Mouse (Mus musculus) forebrain, embryonic 11.5 days (tissue): ENCODE measurements around the gene Timm22. TPM values are rescaled to one million over a fixed set of nuclear protein-coding genes. Genes with fewer than 3 reads are reported as not detected.

Source experiments
- ATAC-seq: fragments of 200-750 bp; cut with Nextera tagmentation; replicated peaks from 2 replicates; pipeline ENCODE4 v1.8.0; 2017; ENCODE audit warnings: moderate TSS enrichment; ENCODE audit not compliant: low FRiP score
- DNase-seq: peaks from one replicate; pipeline ENCODE4 v3.0.0-alpha.2; 2017; ENCODE audit warnings: low spot score
- H3K27ac ChIP-seq: fragments of 300-500 bp; sonication (generic); 2 replicates; pipeline ENCODE4 v1.5.1; 2014; ENCODE audit warnings: low read depth, low read length
- H3K27me3 ChIP-seq: fragments of 300-500 bp; sonication (generic); 2 replicates; pipeline ENCODE4 v1.6.1; 2014; ENCODE audit warnings: mild to moderate bottlenecking, low read length, mixed read lengths; ENCODE audit not compliant: control insufficient read depth, insufficient read depth
- H3K36me3 ChIP-seq: fragments of 300-500 bp; sonication (generic); 2 replicates; pipeline ENCODE4 v1.6.1; 2014; ENCODE audit warnings: mild to moderate bottlenecking, low read length, moderate library complexity, mixed read lengths; ENCODE audit not compliant: control insufficient read depth, insufficient read depth
- H3K4me1 ChIP-seq: fragments of 300-500 bp; sonication (generic); replicated peaks from 2 replicates; pipeline ENCODE4 v1.6.1; 2014; ENCODE audit warnings: low read length, mixed read lengths; ENCODE audit not compliant: control insufficient read depth, insufficient read depth
- H3K4me2 ChIP-seq: fragments of 300-500 bp; sonication (generic); 2 replicates; pipeline ENCODE4 v1.6.1; 2014; ENCODE audit warnings: low read depth, mild to moderate bottlenecking, low read length, moderate library complexity, mixed read lengths; ENCODE audit not compliant: severe bottlenecking
- H3K4me3 ChIP-seq: fragments of 300-500 bp; sonication (generic); 2 replicates; pipeline ENCODE4 v1.5.1; 2014; ENCODE audit warnings: low read depth, low read length
- H3K9ac ChIP-seq: fragments of 300-500 bp; sonication (generic); 2 replicates; pipeline ENCODE4 v1.6.1; 2014; ENCODE audit warnings: low read length
- H3K9me3 ChIP-seq: fragments of 300-500 bp; sonication (generic); 2 replicates; pipeline ENCODE4 v1.6.1; 2016; ENCODE audit warnings: low read length, mixed read lengths; ENCODE audit not compliant: control insufficient read depth
- WGBS: fragments of 180-500 bp; shearing (Covaris S2); extraction: QIAGEN DNeasy Blood & Tissue Kit; methylation state at CpG from one replicate; pipeline ENCODE4 v1.1.7; 2014; 5-methylcytosine and 5-hydroxymethylcytosine counted together
- polyA plus RNA-seq: library from polyadenylated mRNA; unstranded; fragments of >200 nt; fragmentation: Nextera tagmentation; extraction: Ambion mirVana; gene quantifications from 2 replicates; pipeline ENCODE4 v1.2.1, GENCODE M21; 2014

Timm22 gene
- polyA plus RNA-seq, 1 experiment from 2014 or later: 109 TPM

GRCm38 (mm10) chr11:76450202-76450561, 43.4 kb downstream of the Timm22 start:
- H3K4me3 ChIP-seq: no peak overlapping the region
- peak; percentile 66 for DNase-seq

GRCm38 (mm10) chr11:76454492-76454891, 47.7 kb downstream of the Timm22 start:
- H3K4me2 ChIP-seq: no peak overlapping the region
- H3K9ac ChIP-seq: no peak overlapping the region
- H3K27ac ChIP-seq: no peak overlapping the region
- H3K4me1 ChIP-seq: peaks cover 17% of the 10 kb centered on the region
- ATAC-seq: 0 out of 2 replicates have a peak, but pooled peaks have one; percentile 36
- WGBS: 53% methylated on average over 5 of the region's 5 CpGs
- H3K4me3 ChIP-seq: no peak overlapping the region
- H3K9me3 ChIP-seq: no peaks in the 10 kb centered on the region
- no peaks in the 10 kb centered on the region for H3K27me3 ChIP-seq
- H3K36me3 ChIP-seq: no peaks in the 10 kb centered on the region; the same call in 1 of the 2 replicates
- DNase-seq: peak; percentile 86

More at GRCm38 (mm10) chr11:76450202-76450561, 43.4 kb downstream of the Timm22 start:
- WGBS: 16% methylated on average over 3 of the region's 3 CpGs
- H3K27me3 ChIP-seq: no peaks in the 10 kb centered on the region
- H3K4me1 ChIP-seq: peaks cover 27% of the 10 kb centered on the region
- H3K36me3 ChIP-seq: no peaks in the 10 kb centered on the region
- H3K9me3 ChIP-seq: no peaks in the 10 kb centered on the region
- peak overlapping the region; percentile 80 for H3K27ac ChIP-seq
- no peak overlapping the region for H3K9ac ChIP-seq
- ATAC-seq: peak; percentile 81
- H3K4me2 ChIP-seq: 0 out of 2 replicates have a peak overlapping the region, but pooled peaks have one; percentile 6

GRCm38 (mm10) chr11:76456233-76456632, 49.5 kb downstream of the Timm22 start:
- no peak overlapping the region for H3K27ac ChIP-seq
- H3K4me2 ChIP-seq: no peak overlapping the region
- H3K9ac ChIP-seq: no peak overlapping the region
- no peaks in the 10 kb centered on the region for H3K27me3 ChIP-seq
- DNase-seq (peak; percentile 93), ATAC-seq (no peak)
- H3K4me1 ChIP-seq: peaks cover 5% of the 10 kb centered on the region; the same call in 1 of the 2 replicates
- WGBS: 13% methylated on average over 6 of the region's 6 CpGs
- no peak overlapping the region for H3K4me3 ChIP-seq
- H3K36me3 ChIP-seq: no peaks in the 10 kb centered on the region; the same call in 1 of the 2 replicates
- H3K9me3 ChIP-seq: no peaks in the 10 kb centered on the region

- ATAC-seq (no peak), DNase-seq (no peak)
- WGBS: 72% methylated on average over 10 of the region's 10 CpGs
- Histone ChIP-seq H3K27me3 (no peaks in the 10 kb centered on the region), H3K27ac (no peak overlapping the region), H3K4me3 (no peak overlapping the region), H3K4me1 (peaks cover 5% of the 10 kb centered on the region; the same call in 1 of the 2 replicates), H3K36me3 (no peaks in the 10 kb centered on the region; the same call in 1 of the 2 replicates), H3K9me3 (no peaks in the 10 kb centered on the region), H3K9ac (no peak overlapping the region), H3K4me2 (no peak overlapping the region)
Measured at GRCm38 (mm10) chr11:76456897-76457296, 50.1 kb downstream of the Timm22 start.

- no peaks in the 10 kb centered on the region for H3K9me3 ChIP-seq
- ATAC-seq (no peak), DNase-seq (no peak)
- no peak overlapping the region for H3K4me2 ChIP-seq
- no peaks in the 10 kb centered on the region; the same call in 1 of the 2 replicates for H3K36me3 ChIP-seq
- peaks cover 5% of the 10 kb centered on the region; the same call in 1 of the 2 replicates for H3K4me1 ChIP-seq
- H3K27me3 ChIP-seq: no peaks in the 10 kb centered on the region
- H3K9ac ChIP-seq: no peak overlapping the region
- H3K27ac ChIP-seq: no peak overlapping the region
- WGBS: 79% methylated on average over 9 of the region's 9 CpGs
- no peak overlapping the region for H3K4me3 ChIP-seq
Measured at GRCm38 (mm10) chr11:76458730-76459129, 52.0 kb downstream of the Timm22 start.

GRCm38 (mm10) chr11:76459489-76459888, 52.7 kb downstream of the Timm22 start:
- no peaks in the 10 kb centered on the region for H3K27me3 ChIP-seq
- no peaks in the 10 kb centered on the region for H3K9me3 ChIP-seq
- no peak for DNase-seq
- 67% methylated on average over 3 of the region's 3 CpGs for WGBS
- no peak overlapping the region for H3K4me3 ChIP-seq
- H3K4me2 ChIP-seq: no peak overlapping the region
- peaks cover 5% of the 10 kb centered on the region; the same call in 1 of the 2 replicates for H3K4me1 ChIP-seq
- no peaks in the 10 kb centered on the region; the same call in 1 of the 2 replicates for H3K36me3 ChIP-seq
- no peak overlapping the region for H3K9ac ChIP-seq
- no peak overlapping the region for H3K27ac ChIP-seq
- ATAC-seq: no peak

- peaks cover 5% of the 10 kb centered on the region; the same call in 1 of the 2 replicates for H3K4me1 ChIP-seq
- H3K4me2 ChIP-seq: no peak overlapping the region
- no peak overlapping the region for H3K4me3 ChIP-seq
- H3K9me3 ChIP-seq: no peaks in the 10 kb centered on the region
- DNase-seq: no peak
- H3K27ac ChIP-seq: no peak overlapping the region
- H3K36me3 ChIP-seq: no peaks in the 10 kb centered on the region; the same call in 1 of the 2 replicates
- no peak overlapping the region for H3K9ac ChIP-seq
- WGBS: 89% methylated on average over 6 of the region's 6 CpGs
- H3K27me3 ChIP-seq: no peaks in the 10 kb centered on the region
- no peak for ATAC-seq
Measured at GRCm38 (mm10) chr11:76461201-76461600, 54.4 kb downstream of the Timm22 start.

GRCm38 (mm10) chr11:76461696-76462095, 54.9 kb downstream of the Timm22 start:
- DNase-seq: no peak
- Histone ChIP-seq H3K4me3 (no peak overlapping the region), H3K36me3 (no peaks in the 10 kb centered on the region; the same call in 1 of the 2 replicates), H3K27me3 (no peaks in the 10 kb centered on the region), H3K4me1 (peaks cover 3% of the 10 kb centered on the region; the same call in 1 of the 2 replicates), H3K4me2 (no peak overlapping the region), H3K9ac (no peak overlapping the region), H3K9me3 (no peaks in the 10 kb centered on the region), H3K27ac (no peak overlapping the region)
- no peak for ATAC-seq
- WGBS: 93% methylated on average over 5 of the region's 5 CpGs

GRCm38 (mm10) chr11:76465879-76466278, 59.1 kb downstream of the Timm22 start:
- ATAC-seq (no peak), DNase-seq (no peak)
- Histone ChIP-seq H3K27ac (no peak overlapping the region), H3K36me3 (no peaks in the 10 kb centered on the region; the same call in 1 of the 2 replicates), H3K9ac (no peak overlapping the region), H3K4me2 (no peak overlapping the region), H3K4me3 (no peak overlapping the region), H3K4me1 (peaks cover 18% of the 10 kb centered on the region; the same call in 1 of the 2 replicates), H3K9me3 (no peaks in the 10 kb centered on the region), H3K27me3 (no peaks in the 10 kb centered on the region)
- 85% methylated on average over 4 of the region's 4 CpGs for WGBS
